Mouse (Mus musculus): ENCODE measurements around the gene Esyt1.

- TF ChIP-seq CTCF (IDR thresholded peaks at IDR 0.05; ENCODE audit: insufficient read depth, low read depth, low read length), result no peak
- TF ChIP-seq POLR2A (IDR thresholded peaks at IDR 0.05; ENCODE audit: insufficient read depth, low read depth, low read length), result no peak
Observed at GRCm38 (mm10) chr10:128497134-128497737, 28.4 kb downstream of the Esyt1 start.

Data from olfactory bulb, adult 2 months (tissue).